Mouse (Mus musculus): ENCODE measurements around the gene Ric8a. TPM values are rescaled to one million over a fixed set of nuclear protein-coding genes. Genes with fewer than 3 reads are reported as not detected.

Ric8a gene
- total and polyA plus RNA-seq, 3 experiments, result 52.3 to 63.4 TPM; not detected in 1

GRCm38 (mm10) chr7:140831447-140831846 is 25.3 kb upstream of the Ric8a start:
- peaks cover 6 to 13% of the 10 kb centered on the region in 2 experiments for H3K27me3 ChIP-seq (ENCODE audit: control insufficient read depth in 1 of 2, insufficient read depth in 2 of 2, low read length in 2 of 2)
- TF ChIP-seq ZMIZ1 (IDR thresholded peaks at IDR 0.05; ENCODE audit: low read depth, low read length) (no peak), NRF1 (IDR thresholded peaks at IDR 0.05; ENCODE audit: insufficient read depth, low read depth, low read length, poor library complexity, severe bottlenecking) (no peak), RAD21 (IDR thresholded peaks at IDR 0.05; ENCODE audit: low read depth, low read length) (no peak), ZKSCAN1 (IDR thresholded peaks at IDR 0.05; ENCODE audit: low read depth, low read length) (no peak), MEF2A (IDR thresholded peaks at IDR 0.05; ENCODE audit: extremely low read depth, insufficient replicate concordance, low read depth, low read length, poor library complexity, severe bottlenecking) (no peak), TAL1 (IDR thresholded peaks at IDR 0.05; ENCODE audit: low read length) (no peak), NELFE (IDR thresholded peaks at IDR 0.05; ENCODE audit: low read depth, low read length) (no peak), MXI1 (IDR thresholded peaks at IDR 0.05; ENCODE audit: low read depth, low read length) (no peak), CTCF (IDR thresholded peaks at IDR 0.05 in 2 of 3, conservative IDR thresholded peaks at IDR 0.05 in 1 of 3; ENCODE audit: control insufficient read depth in 1 of 3, insufficient read depth in 1 of 3, low read depth in 2 of 3, low read length in 3 of 3, poor library complexity in 1 of 3, severe bottlenecking in 1 of 3) (no peak), MYB (IDR thresholded peaks at IDR 0.05; ENCODE audit: low read depth, low read length) (no peak), JUND (IDR thresholded peaks at IDR 0.05; ENCODE audit: low read depth, low read length) (no peak), ELF1 (IDR thresholded peaks at IDR 0.05; ENCODE audit: low read depth, low read length) (no peak), CHD2 (IDR thresholded peaks at IDR 0.05; ENCODE audit: low read length) (no peak), POLR2A (IDR thresholded peaks at IDR 0.05; ENCODE audit: control insufficient read depth in 1 of 2, insufficient read depth in 1 of 2, low read depth in 1 of 2, low read length in 2 of 2, poor library complexity in 1 of 2) (no peak), ETS1 (IDR thresholded peaks at IDR 0.05; ENCODE audit: low read depth, low read length) (no peak), MAFK (IDR thresholded peaks at IDR 0.05; ENCODE audit: borderline replicate concordance, low read depth, low read length) (no peak), E2F4 (IDR thresholded peaks at IDR 0.05; ENCODE audit: borderline replicate concordance, low read depth, low read length) (no peak)
- no peaks in the 10 kb centered on the region for H3K36me3 ChIP-seq (ENCODE audit: control insufficient read depth in 1 of 2, insufficient read depth in 2 of 2, low read length in 2 of 2)

GRCm38 (mm10) chr7:140833341-140833740 is 23.4 kb upstream of the Ric8a start:
- H3K27me3 ChIP-seq (ENCODE audit: control insufficient read depth in 1 of 2, insufficient read depth in 2 of 2, low read length in 2 of 2), result peaks cover 6 to 13% of the 10 kb centered on the region in 2 experiments
- no peak for DNase-seq (ENCODE audit: low read depth, low spot score)
- peaks cover 2 to 3% of the 10 kb centered on the region in 2 experiments; a peak in 1 of 4 replicates for H3K4me1 ChIP-seq (ENCODE audit: control insufficient read depth in 1 of 2, insufficient read depth in 2 of 2, low read length in 2 of 2)
- no peaks in the 10 kb centered on the region for H3K9me3 ChIP-seq (replicated peaks; ENCODE audit: insufficient read depth, low read length)
- TF ChIP-seq POLR2AphosphoS2 (IDR thresholded peaks at IDR 0.05; ENCODE audit: low read length), result no peak
- TF ChIP-seq USF2 (IDR thresholded peaks at IDR 0.05; ENCODE audit: borderline replicate concordance in 1 of 2, insufficient read depth in 1 of 2, low read depth in 1 of 2, low read length in 2 of 2), result no peak
- no peak for TF ChIP-seq NELFE (IDR thresholded peaks at IDR 0.05; ENCODE audit: low read depth, low read length)
- no peak for TF ChIP-seq USF1 (IDR thresholded peaks at IDR 0.05; ENCODE audit: low read depth, low read length)
- no peak for TF ChIP-seq SMC3 (IDR thresholded peaks at IDR 0.05; ENCODE audit: low read depth, low read length)
- no peak for TF ChIP-seq EP300 (IDR thresholded peaks at IDR 0.05; ENCODE audit: low read depth in 1 of 2, low read length in 2 of 2)
- TF ChIP-seq MXI1 (IDR thresholded peaks at IDR 0.05; ENCODE audit: low read depth, low read length), result no peak
- no peak for TF ChIP-seq GABPA (IDR thresholded peaks at IDR 0.05; ENCODE audit: low read depth, low read length)
- no peak for TF ChIP-seq ETS1 (IDR thresholded peaks at IDR 0.05; ENCODE audit: low read depth, low read length)
- H3K36me3 ChIP-seq (ENCODE audit: control insufficient read depth in 1 of 2, insufficient read depth in 2 of 2, low read length in 2 of 2), result no peaks in the 10 kb centered on the region
- no peaks in the 10 kb centered on the region for H3K79me2 ChIP-seq (ENCODE audit: control insufficient read depth, insufficient read depth, low read length, poor library complexity)
- no peak overlapping the region for H3K4me3 ChIP-seq (ENCODE audit: control insufficient read depth in 1 of 2, insufficient read depth in 1 of 2, low read depth in 2 of 2, low read length in 2 of 2)
- no peak overlapping the region for H3K9ac ChIP-seq (ENCODE audit: control insufficient read depth, low read depth, low read length, poor library complexity, severe bottlenecking)
- H3K27ac ChIP-seq (ENCODE audit: control insufficient read depth, low read depth, low read length), result no peak overlapping the region

More at GRCm38 (mm10) chr7:140831447-140831846, 25.3 kb upstream of the Ric8a start:
- H3K79me2 ChIP-seq (ENCODE audit: control insufficient read depth, insufficient read depth, low read length, poor library complexity), result no peaks in the 10 kb centered on the region
- H3K9ac ChIP-seq (ENCODE audit: control insufficient read depth, low read depth, low read length, poor library complexity, severe bottlenecking), result no peak overlapping the region
- H3K4me3 ChIP-seq (ENCODE audit: control insufficient read depth in 1 of 2, insufficient read depth in 1 of 2, low read depth in 2 of 2, low read length in 2 of 2), result no peak overlapping the region
- no peak overlapping the region for H3K27ac ChIP-seq (ENCODE audit: control insufficient read depth, low read depth, low read length)
- no peak for DNase-seq (ENCODE audit: low read depth, low spot score)
- no peaks in the 10 kb centered on the region for H3K4me1 ChIP-seq (ENCODE audit: control insufficient read depth in 1 of 2, insufficient read depth in 2 of 2, low read length in 2 of 2)
- H3K9me3 ChIP-seq (replicated peaks; ENCODE audit: insufficient read depth, low read length), result no peaks in the 10 kb centered on the region
